In the genomic region with DNA sequence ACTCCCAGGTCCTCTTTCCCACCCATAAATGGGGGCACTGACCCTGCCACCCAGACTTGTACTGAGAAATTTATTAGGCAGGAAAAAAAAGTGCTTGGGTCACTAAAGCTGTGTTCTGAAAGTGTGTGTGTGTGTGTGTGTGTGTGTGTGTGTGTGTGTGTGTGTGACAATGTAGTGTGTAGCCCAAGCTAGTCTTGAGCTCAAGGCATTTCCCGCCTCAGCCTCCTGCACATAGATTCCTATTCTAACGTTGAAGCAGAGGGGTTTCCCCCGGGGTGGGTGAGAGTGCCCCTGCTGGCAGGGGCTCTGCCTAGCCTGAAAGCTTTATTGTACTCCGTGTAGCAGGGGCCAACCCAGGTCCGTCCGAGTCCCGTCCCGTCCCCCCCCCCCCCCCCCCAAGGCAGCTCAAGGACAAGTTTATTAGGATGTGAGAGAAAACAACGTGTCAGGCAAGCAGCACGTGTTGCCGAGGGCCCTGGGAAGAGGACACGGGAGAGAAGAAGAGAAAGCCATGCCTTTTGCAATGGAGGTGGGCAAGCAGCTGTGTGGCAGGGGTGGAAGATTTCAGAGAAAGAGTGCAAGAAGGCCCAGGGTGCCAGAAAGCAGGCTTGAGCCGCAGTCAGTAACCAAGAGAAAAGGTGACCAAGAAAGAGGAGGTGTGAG, we compare ENCODE assay signal across 8 mouse cellular contexts. TPM values are rescaled to one million over a fixed set of nuclear protein-coding genes. Genes with fewer than 3 reads are reported as not detected.
DNase-seq lines count a peak whose midpoint lies in the region; ATAC-seq and TF ChIP-seq lines count a peak whose summit lies in the region.

No protein-coding gene starts in this region.

- peaks cover 83% of the 10 kb centered on the region for H3K27me3 ChIP-seq in heart, embryonic 10.5 days (ENCODE audit: insufficient read depth, poor library complexity, severe bottlenecking)
- H3K27me3 ChIP-seq in lung, embryonic 16.5 days (ENCODE audit: control insufficient read depth, insufficient read depth, low read depth, low read length), result peaks cover 2% of the 10 kb centered on the region; the same call in 1 of the 2 replicates
- H3K27me3 ChIP-seq in embryonic facial prominence, embryonic 12.5 days, result peaks cover 50% of the 10 kb centered on the region
- H3K27me3 ChIP-seq in myocyte (ENCODE audit: control insufficient read depth, insufficient read depth, insufficient read length), result no peaks in the 10 kb centered on the region

- H3K9ac ChIP-seq in lung, embryonic 16.5 days (ENCODE audit: low read length), result peak overlapping the region; percentile 72
- no peak overlapping the region for H3K9ac ChIP-seq in embryonic facial prominence, embryonic 12.5 days

- H3K79me2 ChIP-seq in myocyte (ENCODE audit: control insufficient read depth, insufficient read depth), result peaks cover 49% of the 10 kb centered on the region

- DNase-seq in heart, embryonic 10.5 days (ENCODE audit: low spot score), result no peak
- no peak for DNase-seq in heart, postnatal 36 days
- DNase-seq in lung, postnatal 4 days, result no peak
- no peak for DNase-seq in ovary, postnatal 10 days (ENCODE audit: low spot score)
- no peak for DNase-seq in adrenal gland, adult 8-10 months

- 18% methylated on average over 13 of the region's 13 CpGs for WGBS in heart, embryonic 10.5 days
- WGBS in lung, embryonic 16.5 days, result 23% methylated on average over 13 of the region's 13 CpGs
- WGBS in embryonic facial prominence, embryonic 12.5 days, result 20% methylated on average over 13 of the region's 13 CpGs

- H3K36me3 ChIP-seq in heart, embryonic 10.5 days, result no peaks in the 10 kb centered on the region
- no peaks in the 10 kb centered on the region for H3K36me3 ChIP-seq in lung, embryonic 16.5 days (ENCODE audit: control insufficient read depth, insufficient read depth, low read length)
- no peaks in the 10 kb centered on the region for H3K36me3 ChIP-seq in embryonic facial prominence, embryonic 12.5 days
- H3K36me3 ChIP-seq in myocyte (ENCODE audit: control insufficient read depth, insufficient read depth), result peaks cover 5% of the 10 kb centered on the region

- no peak for TF ChIP-seq POLR2A in myocyte (IDR thresholded peaks at IDR 0.05; ENCODE audit: insufficient read length, low read depth)

- no peak for ATAC-seq in lung, embryonic 16.5 days (ENCODE audit: low read depth)
- no peak for ATAC-seq in embryonic facial prominence, embryonic 12.5 days (ENCODE audit: insufficient number of reproducible peaks, insufficient read depth, low FRiP score, low TSS enrichment)

- H3K4me1 ChIP-seq in heart, embryonic 10.5 days, result peaks cover 31% of the 10 kb centered on the region
- peaks cover 23% of the 10 kb centered on the region for H3K4me1 ChIP-seq in lung, embryonic 16.5 days (replicated peaks; ENCODE audit: control insufficient read depth, insufficient read depth, low read length)
- H3K4me1 ChIP-seq in embryonic facial prominence, embryonic 12.5 days, result peaks cover 19% of the 10 kb centered on the region; the same call in 1 of the 2 replicates

- no peak overlapping the region for H3K27ac ChIP-seq in heart, embryonic 10.5 days
- no peak overlapping the region for H3K27ac ChIP-seq in lung, embryonic 16.5 days (ENCODE audit: low read length)
- no peak overlapping the region for H3K27ac ChIP-seq in embryonic facial prominence, embryonic 12.5 days

- no peaks in the 10 kb centered on the region for H3K9me3 ChIP-seq in heart, embryonic 10.5 days
- no peaks in the 10 kb centered on the region for H3K9me3 ChIP-seq in lung, embryonic 16.5 days (ENCODE audit: control insufficient read depth, low read length)
- H3K9me3 ChIP-seq in embryonic facial prominence, embryonic 12.5 days, result no peaks in the 10 kb centered on the region

- H3K4me2 ChIP-seq in lung, embryonic 16.5 days (ENCODE audit: low read depth, low read length), result peak overlapping the region; percentile 92
- H3K4me2 ChIP-seq in embryonic facial prominence, embryonic 12.5 days (replicated peaks), result peak overlapping the region; percentile 83; the same call in 1 of the 2 replicates
- H3K4me2 ChIP-seq in myocyte (ENCODE audit: low read depth), result peak overlapping the region; percentile 65

- H3ac ChIP-seq in myocyte (ENCODE audit: control insufficient read depth, insufficient read length), result peak overlapping the region; percentile 80

- peak overlapping the region; percentile 68 for H3K4me3 ChIP-seq in heart, embryonic 10.5 days
- peak overlapping the region; percentile 70 for H3K4me3 ChIP-seq in lung, embryonic 16.5 days (ENCODE audit: low read length)
- 0 out of 2 replicates have a peak overlapping the region, but pooled peaks have one; percentile 42 for H3K4me3 ChIP-seq in embryonic facial prominence, embryonic 12.5 days
- peak overlapping the region; percentile 99 for H3K4me3 ChIP-seq in myocyte

- intact Hi-C loops in heart, postnatal 36 days (cut with DNase I), result no loop called here

TF ChIP-seq in myocyte, 11 proteins besides CTCF, POLR2A, EP300 and RAD21:
- TF ChIP-seq E2F4 (IDR thresholded peaks at IDR 0.05; ENCODE audit: insufficient read depth), result no peak

RNA-seq across cellular contexts. Expression of gene Gpr157, which starts 37.5 kb away (rescaled TPM):
- polyA plus RNA-seq in heart, embryonic 10.5 days (2016; fragmentation: Nextera tagmentation; extraction: Ambion mirVana), result 0.85 and 2.0 TPM in 2 replicates
- total RNA-seq in heart, postnatal 36 days (2021), result 10 to 100 TPM; 26.7 to 41.1 TPM
- 2.3 TPM in 2 replicates for polyA plus RNA-seq in lung, embryonic 16.5 days (2015; fragmentation: Nextera tagmentation; extraction: Ambion mirVana)
- 0.75 and 1.1 TPM in 2 replicates for polyA plus RNA-seq in embryonic facial prominence, embryonic 12.5 days (2016; fragmentation: Nextera tagmentation; extraction: Ambion mirVana)
- 1.6 TPM for polyA plus RNA-seq in myocyte (2012; fragmentation: generic; extraction: Trizol)
- 1 to 10 TPM; 1.4 to 3.3 (median 2.3) TPM for total RNA-seq in adrenal gland, adult 8-10 months (2022)

RNA-seq across cellular contexts. Expression of gene H6pd, which starts 40.9 kb away (rescaled TPM):
- polyA plus RNA-seq in heart, embryonic 10.5 days (2016; fragmentation: Nextera tagmentation; extraction: Ambion mirVana), result 5.8 and 9.0 TPM in 2 replicates
- total RNA-seq in heart, postnatal 36 days (2021), result 10 to 100 TPM; 45.0 to 45.7 TPM
- 38.3 and 39.6 TPM in 2 replicates for polyA plus RNA-seq in lung, embryonic 16.5 days (2015; fragmentation: Nextera tagmentation; extraction: Ambion mirVana)
- polyA plus RNA-seq in embryonic facial prominence, embryonic 12.5 days (2016; fragmentation: Nextera tagmentation; extraction: Ambion mirVana), result 7.4 and 8.4 TPM in 2 replicates
- 21.8 TPM for polyA plus RNA-seq in myocyte (2012; fragmentation: generic; extraction: Trizol)
- 100 to 1,000 TPM; 122 to 173 (median 155) TPM for total RNA-seq in adrenal gland, adult 8-10 months (2022)

Comparison
In these comparisons a context has a peak if more than half of its experiments do, and no peak if none do; other contexts are left out.
1. H3K4me3 ChIP-seq: peak in every context shown above with its lines; median percentile 99 in myocyte; 70 in lung, embryonic 16.5 days; 68 in heart, embryonic 10.5 days; 42 in embryonic facial prominence, embryonic 12.5 days.